8 mouse cellular contexts compared by ENCODE assay signal in the genomic region with DNA sequence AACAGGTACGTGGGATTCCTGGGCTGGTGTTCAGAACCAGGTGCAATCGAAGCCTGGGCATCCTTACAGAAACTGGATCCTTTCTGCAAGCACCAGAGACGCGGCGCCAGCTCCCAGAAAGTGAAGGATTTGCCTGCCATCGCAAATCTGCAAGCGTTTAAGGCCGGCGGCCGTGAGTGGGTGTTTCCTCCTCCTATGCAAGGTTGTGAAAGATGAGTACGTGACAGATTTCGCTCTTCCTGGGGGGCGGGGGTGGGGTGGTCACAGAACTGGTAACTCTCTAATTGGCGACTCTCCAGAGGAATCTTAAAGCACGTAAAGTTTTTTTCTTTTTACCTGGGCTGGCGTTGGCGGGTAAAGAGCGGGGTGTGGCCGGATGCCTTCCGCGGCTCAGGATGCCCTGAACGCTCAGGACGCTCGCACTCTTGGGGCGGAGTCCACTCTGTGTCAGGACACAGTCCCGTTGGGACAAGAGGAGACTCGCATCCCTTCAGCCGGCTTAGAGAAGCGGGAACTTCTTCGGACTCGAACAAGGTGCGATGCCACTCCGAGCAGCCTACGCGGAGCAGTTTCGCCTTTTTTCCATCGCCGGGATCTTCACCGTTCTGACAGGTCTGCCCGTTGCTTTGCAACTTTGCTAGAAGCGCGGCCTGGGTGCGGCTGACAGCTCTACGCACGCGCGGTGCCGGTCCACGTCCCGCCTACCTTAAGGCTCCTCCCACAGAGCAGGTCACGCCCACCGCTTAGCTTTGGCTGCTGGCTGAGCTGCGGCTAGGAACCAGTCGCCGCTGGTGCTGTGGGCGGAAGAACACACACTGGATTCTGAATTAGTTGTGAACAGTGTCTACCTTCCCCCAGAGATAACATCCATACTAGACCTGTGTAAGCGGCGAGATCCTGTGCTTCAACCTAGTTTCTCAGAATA.
A peak's percentile ranks its signal among the peaks of the same experiment; 100 is the strongest.
DNase-seq lines count a peak whose midpoint lies in the region; ATAC-seq and TF ChIP-seq lines count a peak whose summit lies in the region.

No protein-coding gene starts in this region.

- TF ChIP-seq CTCF in layer of hippocampus, adult 2 months (conservative IDR thresholded peaks at IDR 0.05): no peak
- TF ChIP-seq CTCF in lung, embryonic 14.5 days (IDR thresholded peaks at IDR 0.05; ENCODE audit: low read depth): no peak
- no peak for TF ChIP-seq CTCF in olfactory bulb, adult 2 months (IDR thresholded peaks at IDR 0.05; ENCODE audit: insufficient read depth, low read depth, low read length)
- TF ChIP-seq CTCF in thymus, adult 2 months (IDR thresholded peaks at IDR 0.05; ENCODE audit: borderline replicate concordance, control insufficient read depth, extremely low read depth, insufficient read depth, low read length, poor library complexity): 0 out of 2 replicates have a peak, but pooled peaks have one; percentile 18

- intact Hi-C loops in heart, postnatal 25 days (cut with DNase I): loop anchor here (10.0 kb wide), 2 partner anchors 688 to 1238 kb away; no protein-coding TSS in a partner anchor

- H3K27me3 ChIP-seq in forebrain, embryonic 15.5 days: no peaks in the 10 kb centered on the region
- H3K27me3 ChIP-seq in lung, embryonic 14.5 days (ENCODE audit: insufficient read depth, low read length): no peaks in the 10 kb centered on the region
- no peaks in the 10 kb centered on the region for H3K27me3 ChIP-seq in thymus, adult 2 months (ENCODE audit: control insufficient read depth, insufficient read depth, low read length)

- ATAC-seq in forebrain, embryonic 15.5 days (replicated peaks): peak; percentile 97
- peak; percentile 95 for ATAC-seq in lung, embryonic 14.5 days (ENCODE audit: insufficient read depth)

- peak overlapping the region; percentile 66 for H3K4me3 ChIP-seq in forebrain, embryonic 15.5 days
- H3K4me3 ChIP-seq in layer of hippocampus, adult 2 months: peak overlapping the region; percentile 85
- peak overlapping the region; percentile 70 for H3K4me3 ChIP-seq in lung, embryonic 14.5 days (ENCODE audit: low read depth, low read length)
- H3K4me3 ChIP-seq in olfactory bulb, adult 2 months (ENCODE audit: insufficient read depth, low read depth, low read length): peak overlapping the region; percentile 58
- peak overlapping the region; percentile 75 for H3K4me3 ChIP-seq in thymus, adult 2 months (ENCODE audit: control insufficient read depth, insufficient read depth, low read length)

- 0 out of 2 replicates have a peak, but pooled peaks cover 2% of the 10 kb centered on the region for H3K36me3 ChIP-seq in forebrain, embryonic 15.5 days
- H3K36me3 ChIP-seq in lung, embryonic 14.5 days (ENCODE audit: insufficient read depth): peaks cover 3% of the 10 kb centered on the region; the same call in 1 of the 2 replicates
- no peaks in the 10 kb centered on the region for H3K36me3 ChIP-seq in thymus, adult 2 months (ENCODE audit: control insufficient read depth, insufficient read depth, low read length)

- H3K27ac ChIP-seq in forebrain, embryonic 15.5 days (replicated peaks): no peak overlapping the region
- H3K27ac ChIP-seq in layer of hippocampus, adult 2 months: peak overlapping the region; percentile 86
- no peak overlapping the region for H3K27ac ChIP-seq in lung, embryonic 14.5 days (ENCODE audit: low read depth)
- H3K27ac ChIP-seq in olfactory bulb, adult 2 months (ENCODE audit: insufficient read depth, low read depth, low read length): no peak overlapping the region
- H3K27ac ChIP-seq in thymus, adult 2 months (ENCODE audit: control insufficient read depth, insufficient read depth, low read length): peak overlapping the region; percentile 36

- peaks cover 21% of the 10 kb centered on the region for H3K4me1 ChIP-seq in forebrain, embryonic 15.5 days
- H3K4me1 ChIP-seq in lung, embryonic 14.5 days (ENCODE audit: insufficient read depth): no peaks in the 10 kb centered on the region
- H3K4me1 ChIP-seq in olfactory bulb, adult 2 months (ENCODE audit: control insufficient read depth, insufficient read depth, low read length): peaks cover 6% of the 10 kb centered on the region
- peaks cover 6% of the 10 kb centered on the region for H3K4me1 ChIP-seq in thymus, adult 2 months (replicated peaks; ENCODE audit: control insufficient read depth, insufficient read depth, low read length)

- WGBS in forebrain, embryonic 15.5 days: under 1% methylated on average over 58 of the region's 58 CpGs
- under 1% methylated on average over 58 of the region's 58 CpGs for WGBS in lung, embryonic 14.5 days
- WGBS in olfactory bulb, adult 2 months: under 1% methylated on average over 58 of the region's 58 CpGs
- WGBS in thymus, adult 2 months: under 1% methylated on average over 58 of the region's 58 CpGs

- no peaks in the 10 kb centered on the region for H3K9me3 ChIP-seq in forebrain, embryonic 15.5 days
- no peaks in the 10 kb centered on the region for H3K9me3 ChIP-seq in lung, embryonic 14.5 days (ENCODE audit: low read depth, low read length)

- TF ChIP-seq POLR2A in olfactory bulb, adult 2 months (IDR thresholded peaks at IDR 0.05; ENCODE audit: insufficient read depth, low read depth, low read length): peak; percentile 61
- TF ChIP-seq POLR2A in thymus, adult 2 months (IDR thresholded peaks at IDR 0.05; ENCODE audit: control insufficient read depth, extremely low read depth, insufficient read depth, low read length, poor library complexity): peak; percentile 69

- DNase-seq in ES-CJ7 (ENCODE audit: low read depth, low spot score): peak; percentile 94
- peak; percentile 76 for DNase-seq in cerebellum, adult 11-12 months
- DNase-seq in heart, postnatal 25 days (ENCODE audit: low spot score): peak; percentile 83
- DNase-seq in layer of hippocampus, adult 2 months (ENCODE audit: low spot score in 2 of 2): peak; percentile 85 to 89
- peak; percentile 97 for DNase-seq in lung, embryonic 14.5 days
- peak; percentile 95 for DNase-seq in thymus, adult 2 months

- peak overlapping the region; percentile 62 for H3K9ac ChIP-seq in forebrain, embryonic 15.5 days (replicated peaks)
- H3K9ac ChIP-seq in lung, embryonic 14.5 days: peak overlapping the region; percentile 61

- peak overlapping the region; percentile 93 for H3K4me2 ChIP-seq in forebrain, embryonic 15.5 days (replicated peaks)
- peak overlapping the region; percentile 95 for H3K4me2 ChIP-seq in lung, embryonic 14.5 days

Comparison
In these comparisons a context has a peak if more than half of its experiments do, and no peak if none do; other contexts are left out.
1. H3K27ac ChIP-seq: peak in layer of hippocampus, adult 2 months (single experiment) and thymus, adult 2 months (single experiment); none in forebrain, embryonic 15.5 days (single experiment), lung, embryonic 14.5 days (single experiment) and olfactory bulb, adult 2 months (single experiment).
2. Peak in every context shown above with its lines, with median percentiles within 50 percentile points of each other: DNase-seq and H3K4me3 ChIP-seq.